Mouse (Mus musculus): ENCODE data around the gene Mettl27. TPM values are rescaled to one million over a fixed set of nuclear protein-coding genes. Genes with fewer than 3 reads are reported as not detected.

Mettl27 gene
- polyA plus RNA-seq, 1 experiment = 52.6 TPM

DNA sequence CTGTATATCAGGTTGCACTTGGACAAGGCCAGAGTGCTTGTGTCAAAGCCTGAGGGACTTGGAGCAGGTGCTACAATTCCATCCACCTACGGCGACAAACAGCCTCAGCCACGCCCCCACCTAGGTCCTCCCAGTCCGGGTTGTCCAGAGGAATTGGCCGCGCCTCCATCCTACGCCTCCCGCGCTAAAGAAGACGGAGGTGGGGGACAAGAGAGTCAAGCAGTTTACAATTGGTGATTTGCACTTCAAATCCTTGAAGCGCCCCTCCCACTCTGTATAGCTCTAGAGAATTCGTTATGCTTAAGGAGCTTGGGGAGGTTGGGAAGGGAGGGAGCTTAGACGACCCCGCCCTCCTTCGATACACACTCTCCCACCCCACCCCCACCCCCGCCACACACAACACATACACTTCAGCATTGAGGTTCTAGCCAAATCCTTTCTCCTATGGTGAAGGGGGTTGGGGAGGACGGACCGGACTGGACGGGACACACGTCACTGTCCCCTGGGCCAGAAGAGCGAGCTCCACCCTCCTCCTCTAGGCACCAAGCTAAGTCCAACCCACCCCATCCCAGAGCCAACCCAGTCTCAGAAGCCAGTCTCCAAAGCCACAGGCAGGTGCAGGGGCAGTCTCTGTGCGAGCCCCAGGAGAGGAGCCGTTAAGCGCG is 53.6 kb downstream of the Mettl27 start, which contains the start of gene Cldn3:
Cldn3 (plus strand) TSS at position 582 of the 665 bp plus-strand sequence.
- no peak for DNase-seq (ENCODE audit: low read depth)

DNA sequence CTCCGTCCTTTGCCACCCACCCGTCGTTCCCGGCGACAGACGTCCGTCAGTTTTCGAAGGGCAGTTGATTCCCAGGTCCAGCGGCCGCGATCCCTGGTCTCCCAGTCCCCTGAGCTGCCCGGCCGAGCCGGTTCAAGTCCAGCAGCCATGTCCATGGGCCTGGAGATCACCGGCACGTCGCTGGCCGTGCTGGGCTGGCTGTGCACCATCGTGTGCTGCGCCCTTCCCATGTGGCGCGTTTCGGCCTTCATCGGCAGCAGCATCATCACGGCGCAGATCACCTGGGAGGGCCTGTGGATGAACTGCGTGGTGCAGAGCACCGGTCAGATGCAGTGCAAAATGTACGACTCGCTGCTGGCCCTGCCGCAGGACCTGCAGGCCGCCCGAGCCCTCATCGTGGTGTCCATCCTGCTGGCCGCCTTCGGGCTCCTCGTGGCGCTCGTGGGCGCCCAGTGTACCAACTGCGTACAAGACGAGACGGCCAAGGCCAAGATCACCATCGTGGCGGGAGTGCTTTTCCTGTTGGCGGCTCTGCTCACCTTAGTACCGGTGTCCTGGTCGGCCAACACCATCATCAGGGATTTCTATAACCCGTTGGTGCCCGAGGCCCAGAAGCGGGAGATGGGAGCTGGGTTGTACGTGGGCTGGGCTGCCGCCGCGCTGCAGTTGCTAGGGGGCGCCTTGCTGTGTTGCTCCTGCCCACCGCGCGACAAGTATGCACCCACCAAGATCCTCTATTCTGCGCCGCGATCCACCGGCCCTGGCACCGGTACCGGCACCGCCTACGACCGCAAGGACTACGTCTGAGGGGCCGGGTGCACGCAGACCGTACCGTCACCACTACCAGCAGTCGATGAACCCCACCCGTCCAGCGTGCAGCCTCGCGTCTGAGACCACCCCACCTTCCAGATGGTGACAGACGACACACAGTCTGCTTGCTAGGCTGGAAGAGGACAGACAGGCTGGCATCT is 54.4 kb downstream of the Mettl27 start:
- no peak for DNase-seq (ENCODE audit: low read depth)

DNA sequence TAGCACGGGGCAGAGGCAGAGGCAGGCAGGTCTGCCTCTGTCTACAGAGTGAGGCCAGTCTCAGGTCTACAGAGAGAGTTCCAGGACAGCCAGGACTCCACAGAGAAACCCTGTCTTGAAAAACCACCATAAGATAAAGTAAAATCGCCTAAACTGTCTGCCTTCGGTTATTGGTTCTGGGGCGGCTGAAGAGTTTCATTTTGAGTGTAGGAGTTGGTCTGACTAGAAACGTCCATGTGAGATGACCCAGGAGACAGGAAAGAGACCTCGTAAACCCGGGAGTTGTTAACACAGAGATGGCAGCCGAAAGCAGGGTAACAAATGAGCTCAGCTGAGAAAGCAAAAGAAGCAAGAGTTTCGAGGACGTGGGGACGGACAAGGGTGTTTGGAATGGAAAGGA is 57.0 kb downstream of the Mettl27 start:
- no peak for DNase-seq (ENCODE audit: low read depth)

DNA sequence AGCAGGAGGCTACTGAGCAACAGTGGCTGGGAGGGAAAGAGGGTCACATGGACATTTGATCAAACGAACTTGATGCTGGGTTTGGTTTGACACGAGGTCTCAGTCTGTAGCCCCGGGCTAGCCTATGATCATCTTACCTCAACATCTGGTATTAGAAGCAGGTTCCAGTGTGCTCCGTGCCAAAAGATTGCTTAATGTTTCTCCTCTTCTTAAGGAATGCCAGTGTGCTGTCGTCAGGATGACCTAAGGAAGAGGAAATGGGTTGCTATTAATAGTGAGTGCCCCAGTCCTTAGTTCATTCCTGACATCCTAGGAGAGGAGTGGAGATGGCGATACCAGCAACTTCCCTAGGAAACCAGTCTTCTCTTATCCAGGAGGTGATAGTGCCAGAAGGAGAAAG is 57.6 kb downstream of the Mettl27 start:
- no peak for DNase-seq (ENCODE audit: low read depth)

Other genes starting within 250 kb of the Mettl27 start
- 14.0 and 14.7 TPM in 2 replicates for gene Limk1, start 243.8 kb upstream of the Mettl27 start, polyA plus RNA-seq (2012; rRNA removed)
- 147 and 182 TPM in 2 replicates for gene Eln, start 185.0 kb upstream of the Mettl27 start, polyA plus RNA-seq (2012; rRNA removed)
- 1.4 and 1.9 TPM in 2 replicates for gene Tmem270, start 25.6 kb upstream of the Mettl27 start, polyA plus RNA-seq (2012; rRNA removed)
- 0.23 TPM in 1 of 2 replicates, not detected in the other for gene Cldn13, start 16.8 kb upstream of the Mettl27 start, polyA plus RNA-seq (2012; rRNA removed)
- gene Cldn4, start 14.6 kb downstream of the Mettl27 start, polyA plus RNA-seq (2012; rRNA removed) = 118 and 130 TPM in 2 replicates
- 374 and 512 TPM in 2 replicates for gene Cldn3, start 53.8 kb downstream of the Mettl27 start, polyA plus RNA-seq (2012; rRNA removed)
- 123 and 152 TPM in 2 replicates for gene Abhd11, start 76.8 kb downstream of the Mettl27 start, polyA plus RNA-seq (2012; rRNA removed)
- 6.8 and 8.7 TPM in 2 replicates for gene Stx1a, start 91.1 kb downstream of the Mettl27 start, polyA plus RNA-seq (2012; rRNA removed)
- gene Dnajc30, start 131.8 kb downstream of the Mettl27 start, polyA plus RNA-seq (2012; rRNA removed) = 24.2 and 27.5 TPM in 2 replicates
- 48.9 and 55.8 TPM in 2 replicates for gene Bud23, start 132.6 kb downstream of the Mettl27 start, polyA plus RNA-seq (2012; rRNA removed)
- gene Vps37d, start 145.9 kb downstream of the Mettl27 start, polyA plus RNA-seq (2012; rRNA removed) = 5.3 and 10.8 TPM in 2 replicates
- gene Mlxipl, start 157.5 kb downstream of the Mettl27 start, polyA plus RNA-seq (2012; rRNA removed) = 84.5 and 86.8 TPM in 2 replicates
- 18.3 and 18.8 TPM in 2 replicates for gene Tbl2, start 217.3 kb downstream of the Mettl27 start, polyA plus RNA-seq (2012; rRNA removed)
- 39.3 and 47.4 TPM in 2 replicates for gene Bcl7b, start 235.9 kb downstream of the Mettl27 start, polyA plus RNA-seq (2012; rRNA removed)